Mouse (Mus musculus): ENCODE results near the gene 2010003K11Rik. TPM values are rescaled to one million over a fixed set of nuclear protein-coding genes. Genes with fewer than 3 reads are reported as not detected.

The 2010003K11Rik gene
- polyA plus RNA-seq, 1 experiment from 2014 or later, result not detected

DNA sequence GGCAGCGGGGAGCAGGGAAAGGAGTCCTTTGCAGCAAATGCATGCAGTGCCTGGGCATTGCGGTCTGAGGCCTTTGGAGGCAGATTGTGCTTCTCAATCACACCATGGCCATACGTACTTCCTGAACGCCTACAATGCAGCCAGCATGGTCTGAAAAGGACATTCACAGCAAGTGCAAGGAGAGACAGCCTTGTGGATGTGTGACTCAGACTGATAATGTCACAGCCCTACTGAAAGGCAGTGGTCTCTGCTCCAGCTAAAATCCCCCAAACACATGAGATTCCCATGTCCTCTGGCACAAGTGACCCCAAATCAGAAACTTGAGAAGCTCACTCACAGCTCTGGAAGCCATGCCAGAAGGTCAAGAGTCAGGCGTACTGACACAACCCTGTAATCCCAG, 2.6 kb downstream of the 2010003K11Rik start:
- no peak overlapping the region for H3K27ac ChIP-seq
- H3K27me3 ChIP-seq, result no peaks in the 10 kb centered on the region
- ATAC-seq (ENCODE audit: insufficient number of reproducible peaks, low FRiP score, low TSS enrichment, low read depth), result no peak
- H3K9me3 ChIP-seq, result no peaks in the 10 kb centered on the region
- 78% methylated on average over 5 of the region's 5 CpGs for WGBS
- H3K36me3 ChIP-seq, result no peaks in the 10 kb centered on the region
- no peak overlapping the region for H3K4me3 ChIP-seq
- no peak overlapping the region for H3K4me2 ChIP-seq
- peaks cover 8% of the 10 kb centered on the region for H3K4me1 ChIP-seq
- H3K9ac ChIP-seq, result no peak overlapping the region

DNA sequence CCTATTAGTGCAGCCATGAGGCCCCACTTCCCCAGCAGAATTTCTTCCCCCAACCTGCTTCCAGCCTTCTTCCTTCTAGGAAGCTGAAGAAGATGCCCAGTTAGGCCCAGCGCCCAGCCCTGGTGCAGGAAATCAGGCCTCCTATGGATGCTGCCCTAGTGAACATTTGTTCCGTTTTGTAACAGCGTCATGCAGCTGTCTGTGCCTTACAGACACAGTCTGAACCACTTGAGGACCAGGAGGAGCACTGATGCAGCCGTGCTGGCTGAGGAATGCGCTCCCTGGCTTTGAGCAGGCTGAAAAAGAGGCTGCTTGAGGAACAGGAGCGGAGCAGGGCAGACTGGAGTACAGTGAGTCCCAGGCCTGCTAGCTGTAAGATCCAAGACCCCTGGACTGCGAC, 3.7 kb downstream of the 2010003K11Rik start:
- H3K9ac ChIP-seq, result no peak overlapping the region
- ATAC-seq (ENCODE audit: insufficient number of reproducible peaks, low FRiP score, low TSS enrichment, low read depth), result no peak
- H3K4me1 ChIP-seq, result peaks cover 8% of the 10 kb centered on the region
- H3K4me3 ChIP-seq, result no peak overlapping the region
- 69% methylated on average over 7 of the region's 7 CpGs for WGBS
- no peaks in the 10 kb centered on the region for H3K9me3 ChIP-seq
- no peaks in the 10 kb centered on the region for H3K36me3 ChIP-seq
- H3K27ac ChIP-seq, result no peak overlapping the region
- H3K4me2 ChIP-seq, result no peak overlapping the region
- H3K27me3 ChIP-seq, result no peaks in the 10 kb centered on the region

- Histone ChIP-seq H3K27me3 (no peaks in the 10 kb centered on the region), H3K4me2 (no peak overlapping the region), H3K4me1 (peaks cover 7% of the 10 kb centered on the region), H3K36me3 (no peaks in the 10 kb centered on the region), H3K27ac (no peak overlapping the region), H3K4me3 (no peak overlapping the region), H3K9me3 (no peaks in the 10 kb centered on the region), H3K9ac (no peak overlapping the region)
- no peak; the same call in 1 of the 2 replicates for ATAC-seq (ENCODE audit: insufficient number of reproducible peaks, low FRiP score, low TSS enrichment, low read depth)
- 42% methylated on average over 9 of the region's 9 CpGs for WGBS
These were observed 5.7 kb downstream of the 2010003K11Rik start for GRCm38 (mm10) chr19:4492526-4493296.

GRCm38 (mm10) chr19:4491080-4491695, 7.2 kb downstream of the 2010003K11Rik start:
- ATAC-seq (ENCODE audit: insufficient number of reproducible peaks, low FRiP score, low TSS enrichment, low read depth), result no peak
- H3K9me3 ChIP-seq, result no peaks in the 10 kb centered on the region
- no peak overlapping the region for H3K27ac ChIP-seq
- H3K4me3 ChIP-seq, result no peak overlapping the region
- no peak overlapping the region for H3K9ac ChIP-seq
- WGBS, result 58% methylated on average over 10 of the region's 10 CpGs
- H3K36me3 ChIP-seq, result no peaks in the 10 kb centered on the region
- no peaks in the 10 kb centered on the region for H3K27me3 ChIP-seq
- H3K4me1 ChIP-seq, result peaks cover 7% of the 10 kb centered on the region; the same call in 1 of the 2 replicates
- no peak overlapping the region for H3K4me2 ChIP-seq

GRCm38 (mm10) chr19:4487877-4488276, 10.5 kb downstream of the 2010003K11Rik start:
- ATAC-seq (ENCODE audit: insufficient number of reproducible peaks, low FRiP score, low TSS enrichment, low read depth), result no peak
- no peak overlapping the region for H3K27ac ChIP-seq
- 56% methylated on average over 2 of the region's 2 CpGs for WGBS

DNA sequence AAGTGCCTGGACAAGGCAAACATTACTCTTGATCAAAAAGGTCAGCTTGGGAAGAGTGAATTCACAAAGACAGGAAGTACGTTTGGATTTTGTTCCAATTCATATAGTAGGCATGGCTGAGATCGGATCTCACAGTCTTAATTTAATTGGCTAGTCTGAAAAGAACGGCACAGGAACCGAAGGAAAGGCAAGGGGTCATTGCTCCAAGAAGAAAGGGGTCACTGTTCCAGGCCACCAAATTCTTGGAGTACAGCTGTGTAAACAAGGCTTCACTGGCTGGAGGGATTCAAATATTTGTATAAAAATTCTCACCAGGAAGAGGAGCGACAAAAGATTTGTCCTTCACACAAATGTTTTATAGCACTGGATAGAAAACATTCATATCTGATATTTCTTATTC, 13.4 kb downstream of the 2010003K11Rik start:
- H3K9me3 ChIP-seq, result no peaks in the 10 kb centered on the region
- no peak for ATAC-seq (ENCODE audit: insufficient number of reproducible peaks, low FRiP score, low TSS enrichment, low read depth)
- no peak overlapping the region for H3K4me3 ChIP-seq
- H3K9ac ChIP-seq, result no peak overlapping the region
- H3K4me2 ChIP-seq, result no peak overlapping the region
- 56% methylated on average over 5 of the region's 5 CpGs for WGBS
- H3K27me3 ChIP-seq, result no peaks in the 10 kb centered on the region
- no peaks in the 10 kb centered on the region for H3K36me3 ChIP-seq
- no peak overlapping the region for H3K27ac ChIP-seq
- H3K4me1 ChIP-seq, result 0 out of 2 replicates have a peak, but pooled peaks cover 7% of the 10 kb centered on the region

More at GRCm38 (mm10) chr19:4487877-4488276, 10.5 kb downstream of the 2010003K11Rik start:
- 0 out of 2 replicates have a peak, but pooled peaks cover 7% of the 10 kb centered on the region for H3K4me1 ChIP-seq
- H3K27me3 ChIP-seq, result no peaks in the 10 kb centered on the region
- no peak overlapping the region for H3K9ac ChIP-seq
- H3K4me2 ChIP-seq, result no peak overlapping the region
- H3K9me3 ChIP-seq, result no peaks in the 10 kb centered on the region
- H3K36me3 ChIP-seq, result no peaks in the 10 kb centered on the region
- no peak overlapping the region for H3K4me3 ChIP-seq

GRCm38 (mm10) chr19:4482111-4482859, 16.1 kb downstream of the 2010003K11Rik start:
- Histone ChIP-seq H3K4me2 (no peak overlapping the region), H3K36me3 (no peaks in the 10 kb centered on the region), H3K9ac (no peak overlapping the region), H3K27ac (no peak overlapping the region), H3K27me3 (peaks cover 10% of the 10 kb centered on the region), H3K4me1 (peaks cover 1% of the 10 kb centered on the region), H3K9me3 (no peaks in the 10 kb centered on the region), H3K4me3 (no peak overlapping the region)
- WGBS, result 88% methylated on average over 3 of the region's 3 CpGs
- no peak for ATAC-seq (ENCODE audit: insufficient number of reproducible peaks, low FRiP score, low TSS enrichment, low read depth)

DNA sequence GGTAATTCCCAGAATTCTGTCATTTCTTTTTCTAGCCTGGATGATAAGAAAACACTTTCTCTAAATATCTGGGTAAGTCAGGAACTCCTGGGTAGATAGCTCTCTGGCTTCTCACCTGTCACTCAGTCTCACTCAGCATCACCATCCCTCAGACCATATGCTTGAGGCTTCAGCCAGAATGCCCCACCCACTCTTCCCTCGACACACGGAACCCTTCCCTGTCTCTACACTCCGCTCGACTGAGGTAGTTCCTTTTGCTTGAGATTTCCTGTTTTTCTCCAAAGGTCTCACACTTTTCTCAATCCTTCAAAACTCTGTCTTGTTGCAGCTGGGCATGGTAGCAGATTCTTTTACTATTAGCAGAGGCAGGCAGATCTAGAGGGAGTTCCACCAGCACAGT, 17.1 kb downstream of the 2010003K11Rik start:
- Histone ChIP-seq H3K9ac (no peak overlapping the region), H3K4me1 (peaks cover 11% of the 10 kb centered on the region), H3K27ac (no peak overlapping the region), H3K27me3 (peaks cover 20% of the 10 kb centered on the region), H3K9me3 (no peaks in the 10 kb centered on the region), H3K36me3 (no peaks in the 10 kb centered on the region), H3K4me2 (no peak overlapping the region), H3K4me3 (no peak overlapping the region)
- ATAC-seq (ENCODE audit: insufficient number of reproducible peaks, low FRiP score, low TSS enrichment, low read depth), result no peak
- 30% methylated on average over 4 of the region's 4 CpGs for WGBS

DNA sequence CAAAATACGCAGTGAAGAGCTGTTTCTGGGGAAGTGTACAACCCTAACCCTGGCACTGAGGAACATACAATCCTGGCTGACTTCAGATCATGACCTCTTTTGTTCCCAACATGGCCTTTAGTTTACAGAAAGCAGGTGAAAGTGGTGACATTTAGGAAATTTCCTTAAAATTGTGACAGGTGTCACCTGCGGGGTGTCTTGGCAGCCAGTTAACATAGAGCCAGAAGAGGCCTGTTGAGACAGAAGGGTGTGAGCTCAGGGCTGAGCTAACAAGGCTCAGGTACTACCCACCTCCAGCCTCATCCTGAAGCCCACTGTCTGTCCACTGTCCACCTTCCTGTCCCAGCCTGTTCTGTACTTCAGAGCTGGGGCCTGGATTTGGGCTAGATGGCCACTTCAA, 18.3 kb downstream of the 2010003K11Rik start:
- Histone ChIP-seq H3K9me3 (no peaks in the 10 kb centered on the region), H3K4me3 (no peak overlapping the region), H3K27ac (no peak overlapping the region), H3K36me3 (no peaks in the 10 kb centered on the region), H3K4me1 (peaks cover 14% of the 10 kb centered on the region), H3K27me3 (peaks cover 32% of the 10 kb centered on the region), H3K9ac (no peak overlapping the region), H3K4me2 (no peak overlapping the region)
- 82% methylated on average over 2 of the region's 2 CpGs for WGBS
- ATAC-seq (ENCODE audit: insufficient number of reproducible peaks, low FRiP score, low TSS enrichment, low read depth), result no peak

- no peaks in the 10 kb centered on the region for H3K36me3 ChIP-seq
- no peak overlapping the region for H3K4me2 ChIP-seq
- no peaks in the 10 kb centered on the region for H3K9me3 ChIP-seq
- no peak overlapping the region for H3K9ac ChIP-seq
- no peak overlapping the region for H3K27ac ChIP-seq
- peaks cover 14% of the 10 kb centered on the region for H3K4me1 ChIP-seq
- H3K4me3 ChIP-seq, result no peak overlapping the region
- 29% methylated on average over 1 of the region's 1 CpGs for WGBS
- ATAC-seq (ENCODE audit: insufficient number of reproducible peaks, low FRiP score, low TSS enrichment, low read depth), result no peak
- H3K27me3 ChIP-seq, result peaks cover 39% of the 10 kb centered on the region
These were observed 20.2 kb downstream of the 2010003K11Rik start for GRCm38 (mm10) chr19:4478190-4478516.

GRCm38 (mm10) chr19:4477345-4478189, 20.8 kb downstream of the 2010003K11Rik start, which contains the start of gene Syt12:
Gene Syt12, minus strand, starts transcription at chr19:4477447.
- Histone ChIP-seq H3K4me2 (peak within 1 kb of the TSS; percentile 99), H3K9me3 (no peaks in the 10 kb centered on the region), H3K4me3 (peak within 1 kb of the TSS; percentile 55), H3K4me1 (peaks cover 14% of the 10 kb centered on the region), H3K27me3 (peaks cover 39% of the 10 kb centered on the region), H3K36me3 (no peaks in the 10 kb centered on the region), H3K9ac (peak within 1 kb of the TSS; percentile 33), H3K27ac (no peak within 1 kb of the TSS)
- ATAC-seq (ENCODE audit: insufficient number of reproducible peaks, low FRiP score, low TSS enrichment, low read depth), result no peak
- 32% methylated on average over 21 of the region's 21 CpGs for WGBS

All from limb, embryonic 15.5 days (tissue).